Mouse (Mus musculus) E14TG2a.4 (cell line): ENCODE measurements at regions not wholly inside any gene's neighbourhood (a gene's known extent, or its start where the extent isn't known, plus 50 kb on each side); places are given as distances from the start of the nearest gene placed in this dataset.

Source experiments
- CTCF ChIP-seq: conservative IDR thresholded peaks from 2 replicates; pipeline ENCODE4 v1.5.1; 2014; ENCODE audit warnings: low read length
- NANOG ChIP-seq: IDR thresholded peaks from 2 replicates; pipeline ENCODE4 v1.6.1; 2014; ENCODE audit warnings: borderline replicate concordance, low read length, mixed read lengths

DNA sequence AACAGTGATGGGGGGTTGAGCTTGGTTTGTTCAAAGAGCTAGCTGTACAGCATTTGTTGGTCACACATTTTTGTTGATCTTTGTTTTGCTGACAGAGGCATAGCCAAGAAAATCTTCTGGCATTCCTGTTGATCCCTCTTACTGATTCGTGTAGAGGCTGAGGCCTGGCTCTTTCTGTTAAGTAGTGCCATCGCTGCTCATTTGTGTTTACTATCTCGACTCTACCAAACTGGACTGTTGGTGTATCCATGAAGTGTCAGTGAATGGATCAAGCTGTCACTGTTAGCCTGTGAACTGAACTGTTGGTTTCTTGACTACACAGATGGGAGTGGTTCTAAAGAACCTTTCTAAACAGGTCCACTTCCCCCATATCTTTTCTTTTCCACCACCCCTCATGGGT, 223.8 kb upstream of the Ptbp2 start:
- TF ChIP-seq CTCF: no peak
- TF ChIP-seq NANOG: no peak
